Mouse (Mus musculus) kidney, adult 2 months (tissue): ENCODE measurements at regions not wholly inside any gene's neighbourhood (a gene's known extent, or its start where the extent isn't known, plus 50 kb on each side); places are given as distances from the start of the nearest gene placed in this dataset.
A peak's percentile ranks its signal among the peaks of the same experiment; 100 is the strongest.

Experiments used
- DNase-seq: peaks from one replicate; pipeline ENCODE4 v3.0.0; 2021
- H3K27ac ChIP-seq: fragments of 200-500 bp; 2 replicates; pipeline ENCODE4 v1.5.1; 2012; ENCODE audit warnings: low read depth, low read length, control low read depth, inconsistent platforms; ENCODE audit not compliant: insufficient read depth
- H3K27me3 ChIP-seq: fragments of 200-500 bp; replicated peaks from 2 replicates; pipeline ENCODE4 v1.6.1; 2012; ENCODE audit warnings: mild to moderate bottlenecking, moderate library complexity, low read length, inconsistent platforms; ENCODE audit not compliant: control insufficient read depth, insufficient read depth
- H3K36me3 ChIP-seq: fragments of 200-500 bp; 2 replicates; pipeline ENCODE4 v1.6.1; 2012; ENCODE audit warnings: mild to moderate bottlenecking, moderate library complexity, low read length, inconsistent platforms; ENCODE audit not compliant: control insufficient read depth, insufficient read depth
- H3K4me1 ChIP-seq: fragments of 200-500 bp; 2 replicates; pipeline ENCODE4 v1.6.1; 2011; ENCODE audit warnings: low read length; ENCODE audit not compliant: control insufficient read depth, insufficient read depth
- H3K4me3 ChIP-seq: fragments of 200-500 bp; 2 replicates; pipeline ENCODE4 v1.5.1; 2011; ENCODE audit warnings: mild to moderate bottlenecking, low read depth, low read length, control low read depth; ENCODE audit not compliant: insufficient read depth
- CTCF ChIP-seq: fragments of 200-500 bp; conservative IDR thresholded peaks from 2 replicates; pipeline ENCODE4 v1.5.1; 2011; ENCODE audit warnings: low read depth, mild to moderate bottlenecking, control low read depth, low read length, moderate library complexity, mixed read lengths; ENCODE audit not compliant: insufficient read depth, insufficient read length
- POLR2A ChIP-seq: fragments of 200-500 bp; IDR thresholded peaks from one replicate; pipeline ENCODE4 v1.6.1; 2011; ENCODE audit warnings: low read depth, low read length, control low read depth
- WGBS: fragments of 180-500 bp; shearing (Covaris S2); methylation state at CpG from one replicate; pipeline ENCODE4 v1.1.7; 2018; 5-methylcytosine and 5-hydroxymethylcytosine counted together

- no peak overlapping the region for H3K4me3 ChIP-seq
- DNase-seq, result peak; percentile 73
- no peaks in the 10 kb centered on the region for H3K27me3 ChIP-seq
- peaks cover 3% of the 10 kb centered on the region; the same call in 1 of the 2 replicates for H3K4me1 ChIP-seq
- 59% methylated on average over 11 of the region's 11 CpGs for WGBS
- no peaks in the 10 kb centered on the region for H3K36me3 ChIP-seq
- no peak for TF ChIP-seq POLR2A
- no peak for TF ChIP-seq CTCF
- peak overlapping the region; percentile 50; the same call in 1 of the 2 replicates for H3K27ac ChIP-seq
Measured at GRCm38 (mm10) chr10:56754546-56755175, 377.5 kb downstream of the Gja1 start.

GRCm38 (mm10) chr10:56770629-56771028 is 393.5 kb downstream of the Gja1 start:
- Histone ChIP-seq H3K27me3 (no peaks in the 10 kb centered on the region), H3K27ac (no peak overlapping the region), H3K4me1 (no peaks in the 10 kb centered on the region), H3K4me3 (no peak overlapping the region), H3K36me3 (no peaks in the 10 kb centered on the region)
- DNase-seq, result no peak
- WGBS, result 82% methylated on average over 4 of the region's 4 CpGs
- TF ChIP-seq CTCF (no peak), POLR2A (no peak)

GRCm38 (mm10) chr10:56782265-56782664 is 405.1 kb downstream of the Gja1 start:
- 95% methylated on average over 2 of the region's 2 CpGs for WGBS
- DNase-seq, result no peak
- no peak for TF ChIP-seq POLR2A
- no peaks in the 10 kb centered on the region for H3K27me3 ChIP-seq
- H3K4me3 ChIP-seq, result no peak overlapping the region
- H3K36me3 ChIP-seq, result no peaks in the 10 kb centered on the region
- H3K4me1 ChIP-seq, result no peaks in the 10 kb centered on the region
- H3K27ac ChIP-seq, result no peak overlapping the region

GRCm38 (mm10) chr10:56783941-56784340 is 406.8 kb downstream of the Gja1 start:
- DNase-seq, result no peak
- H3K27ac ChIP-seq, result no peak overlapping the region
- no peaks in the 10 kb centered on the region for H3K27me3 ChIP-seq
- WGBS, result 79% methylated on average over 4 of the region's 4 CpGs
- no peaks in the 10 kb centered on the region for H3K4me1 ChIP-seq
- no peak overlapping the region for H3K4me3 ChIP-seq
- H3K36me3 ChIP-seq, result no peaks in the 10 kb centered on the region
- TF ChIP-seq POLR2A, result no peak

- Histone ChIP-seq H3K4me3 (no peak overlapping the region), H3K27ac (no peak overlapping the region), H3K27me3 (no peaks in the 10 kb centered on the region), H3K4me1 (peaks cover under 1% of the 10 kb centered on the region; the same call in 1 of the 2 replicates), H3K36me3 (no peaks in the 10 kb centered on the region)
- no peak for DNase-seq
- 47% methylated on average over 4 of the region's 4 CpGs for WGBS
- TF ChIP-seq CTCF (no peak), POLR2A (no peak)
Measured at GRCm38 (mm10) chr10:56788081-56788480, 411.0 kb downstream of the Gja1 start.

- no peak overlapping the region for H3K4me3 ChIP-seq
- no peaks in the 10 kb centered on the region for H3K36me3 ChIP-seq
- DNase-seq, result peak; percentile 23
- peaks cover 4% of the 10 kb centered on the region; the same call in 1 of the 2 replicates for H3K4me1 ChIP-seq
- H3K27me3 ChIP-seq, result no peaks in the 10 kb centered on the region
- TF ChIP-seq POLR2A (no peak), CTCF (no peak)
- no peak overlapping the region for H3K27ac ChIP-seq
- 21% methylated on average over 8 of the region's 8 CpGs for WGBS
Measured at GRCm38 (mm10) chr10:56793074-56793473, 415.9 kb downstream of the Gja1 start.

DNA sequence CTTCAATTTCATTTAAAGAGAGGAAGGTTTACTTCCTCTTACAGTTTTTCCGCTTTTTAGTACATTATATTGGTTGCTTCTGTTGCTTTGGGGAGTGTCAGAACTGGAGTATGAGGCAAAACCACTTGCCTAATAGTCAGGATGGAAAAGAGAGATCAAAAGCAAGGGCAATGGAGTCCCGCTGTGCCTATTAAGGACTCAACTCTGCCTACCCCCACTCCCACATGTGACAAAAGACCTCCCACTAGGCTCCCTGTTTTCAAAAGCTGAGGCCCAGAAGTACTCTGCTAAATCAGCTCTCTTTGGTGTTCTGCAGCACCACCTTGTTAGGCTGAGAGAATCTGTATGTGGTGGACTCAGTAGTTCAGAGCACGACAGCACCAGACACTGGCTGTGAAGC is 418.3 kb downstream of the Gja1 start:
- H3K4me3 ChIP-seq, result no peak overlapping the region
- peaks cover 4% of the 10 kb centered on the region; the same call in 1 of the 2 replicates for H3K4me1 ChIP-seq
- WGBS, result 66% methylated on average over 3 of the region's 3 CpGs
- TF ChIP-seq POLR2A, result no peak
- no peak for TF ChIP-seq CTCF
- DNase-seq, result no peak
- no peak overlapping the region for H3K27ac ChIP-seq
- no peaks in the 10 kb centered on the region for H3K36me3 ChIP-seq
- H3K27me3 ChIP-seq, result no peaks in the 10 kb centered on the region
